Comparison of ENCODE assay signal across 8 mouse cellular contexts in the genomic region with DNA sequence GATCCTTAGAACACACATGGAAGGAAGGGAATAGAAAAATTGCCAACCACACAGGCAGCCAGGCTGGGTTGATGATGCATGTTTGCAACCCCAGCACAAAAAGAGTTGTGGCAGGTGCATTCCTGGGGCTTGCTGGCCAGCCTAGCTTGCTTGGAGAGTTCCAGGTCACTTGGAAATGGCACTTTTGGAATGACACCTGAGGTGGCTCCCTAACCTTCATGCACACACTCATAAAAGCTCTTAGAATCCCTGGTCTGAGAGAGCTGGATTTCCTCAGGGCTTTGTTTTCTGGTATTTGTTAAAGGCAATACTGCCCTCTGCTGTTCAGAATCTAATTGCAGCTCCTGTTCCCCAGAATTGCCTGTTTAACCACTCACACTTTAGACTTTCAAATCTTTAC.
DNase-seq lines count a peak whose midpoint lies in the region; ATAC-seq lines count a peak whose summit lies in the region.

No protein-coding gene starts in this region.

- peak; percentile 85 for DNase-seq in NIH3T3 (ENCODE audit: low read depth)
- DNase-seq in c-Kit-positive CD71-negative TER-119-negative erythroid progenitor cells, embryonic 14.5 days (ENCODE audit: low read depth): peak; percentile 56
- DNase-seq in hindbrain, embryonic 14.5 days (ENCODE audit: low spot score): peak; percentile 91
- peak; percentile 64 to 71 for DNase-seq in layer of hippocampus, postnatal 10 days (ENCODE audit: low spot score in 2 of 2)
- DNase-seq in lung, postnatal 14 days: peak; percentile 77
- peak; percentile 6 for DNase-seq in ovary, postnatal 36 days (ENCODE audit: low spot score)
- peak; percentile 35 for DNase-seq in yolk sac, embryonic 10.5 days (ENCODE audit: low spot score)

- H3K36me3 ChIP-seq in forebrain, embryonic 12.5 days (replicated peaks): no peaks in the 10 kb centered on the region; the same call in 1 of the 2 replicates
- H3K36me3 ChIP-seq in hindbrain, embryonic 14.5 days (replicated peaks; ENCODE audit: control insufficient read depth, insufficient read depth): peaks cover 7% of the 10 kb centered on the region; the same call in 1 of the 2 replicates

- H3K27me3 ChIP-seq in forebrain, embryonic 12.5 days: no peaks in the 10 kb centered on the region
- no peaks in the 10 kb centered on the region for H3K27me3 ChIP-seq in hindbrain, embryonic 14.5 days (ENCODE audit: control insufficient read depth, insufficient read depth, low read length)

- H3K4me1 ChIP-seq in forebrain, embryonic 12.5 days: no peaks in the 10 kb centered on the region
- H3K4me1 ChIP-seq in hindbrain, embryonic 14.5 days (replicated peaks; ENCODE audit: control insufficient read depth, insufficient read depth, low read length): no peaks in the 10 kb centered on the region

- no peak overlapping the region for H3K27ac ChIP-seq in forebrain, embryonic 12.5 days
- peak overlapping the region; percentile 51; the same call in 1 of the 2 replicates for H3K27ac ChIP-seq in hindbrain, embryonic 14.5 days

- H3K9ac ChIP-seq in forebrain, embryonic 12.5 days: no peak overlapping the region
- no peak overlapping the region for H3K9ac ChIP-seq in hindbrain, embryonic 14.5 days

- H3K9me3 ChIP-seq in forebrain, embryonic 12.5 days: no peaks in the 10 kb centered on the region
- no peaks in the 10 kb centered on the region for H3K9me3 ChIP-seq in hindbrain, embryonic 14.5 days (ENCODE audit: control insufficient read depth, low read length)

- no peak overlapping the region for H3K4me2 ChIP-seq in forebrain, embryonic 12.5 days
- H3K4me2 ChIP-seq in hindbrain, embryonic 14.5 days (replicated peaks): no peak overlapping the region

- ATAC-seq in forebrain, embryonic 12.5 days (ENCODE audit: low FRiP score): peak; percentile 75; the same call in 1 of the 2 replicates
- ATAC-seq in hindbrain, embryonic 14.5 days (ENCODE audit: low FRiP score): peak; percentile 46; the same call in 1 of the 2 replicates

- no peak overlapping the region for H3K4me3 ChIP-seq in forebrain, embryonic 12.5 days (replicated peaks)
- no peak overlapping the region for H3K4me3 ChIP-seq in hindbrain, embryonic 14.5 days (replicated peaks; ENCODE audit: low read length)

Comparison
In these comparisons a context has a peak if more than half of its experiments do, and no peak if none do; other contexts are left out.
1. DNase-seq: peak in every context shown above with its lines; median percentile 91 in hindbrain, embryonic 14.5 days; 85 in NIH3T3; 77 in lung, postnatal 14 days; 68 in layer of hippocampus, postnatal 10 days; 56 in c-Kit-positive CD71-negative TER-119-negative erythroid progenitor cells, embryonic 14.5 days; 35 in yolk sac, embryonic 10.5 days; 6 in ovary, postnatal 36 days.